Mouse (Mus musculus) spleen, adult 2 months (tissue): ENCODE measurements at regions not wholly inside any gene's neighbourhood (a gene's known extent, or its start where the extent isn't known, plus 50 kb on each side); places are given as distances from the start of the nearest gene placed in this dataset.

ENCODE experiments used
- CTCF ChIP-seq: fragments of 200-500 bp; IDR thresholded peaks from 2 replicates; pipeline ENCODE4 v1.5.1; 2011; ENCODE audit warnings: mild to moderate bottlenecking, inconsistent platforms; ENCODE audit not compliant: insufficient read depth, insufficient read length, insufficient replicate concordance; ENCODE audit errors: extremely low read depth
- POLR2A ChIP-seq: fragments of 200-500 bp; IDR thresholded peaks from 2 replicates; pipeline ENCODE4 v1.6.1; 2011; ENCODE audit warnings: low read depth, low read length, inconsistent platforms

DNA sequence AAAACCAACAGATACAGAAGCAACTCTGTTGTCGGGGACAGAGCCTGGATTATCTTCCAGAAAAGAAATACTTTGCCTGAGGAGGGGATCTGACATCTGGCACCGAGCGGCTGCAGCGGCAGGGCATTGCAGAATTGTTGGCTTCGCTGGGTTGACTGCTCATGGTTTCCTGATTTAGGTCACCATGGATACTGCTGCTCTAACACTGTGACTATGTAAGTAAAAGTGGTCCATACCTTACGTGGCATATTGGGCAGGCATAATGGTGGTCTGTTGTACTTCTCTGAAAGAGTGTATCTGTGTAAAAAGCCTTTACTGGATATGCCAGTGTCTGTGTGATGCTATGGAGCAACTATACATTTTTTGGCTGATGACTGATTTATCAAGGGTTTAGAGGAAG lies 295.4 kb downstream of the Klf5 start:
- TF ChIP-seq POLR2A = no peak
- no peak for TF ChIP-seq CTCF
